7 mouse cellular contexts compared by ENCODE assay signal in the genomic region with DNA sequence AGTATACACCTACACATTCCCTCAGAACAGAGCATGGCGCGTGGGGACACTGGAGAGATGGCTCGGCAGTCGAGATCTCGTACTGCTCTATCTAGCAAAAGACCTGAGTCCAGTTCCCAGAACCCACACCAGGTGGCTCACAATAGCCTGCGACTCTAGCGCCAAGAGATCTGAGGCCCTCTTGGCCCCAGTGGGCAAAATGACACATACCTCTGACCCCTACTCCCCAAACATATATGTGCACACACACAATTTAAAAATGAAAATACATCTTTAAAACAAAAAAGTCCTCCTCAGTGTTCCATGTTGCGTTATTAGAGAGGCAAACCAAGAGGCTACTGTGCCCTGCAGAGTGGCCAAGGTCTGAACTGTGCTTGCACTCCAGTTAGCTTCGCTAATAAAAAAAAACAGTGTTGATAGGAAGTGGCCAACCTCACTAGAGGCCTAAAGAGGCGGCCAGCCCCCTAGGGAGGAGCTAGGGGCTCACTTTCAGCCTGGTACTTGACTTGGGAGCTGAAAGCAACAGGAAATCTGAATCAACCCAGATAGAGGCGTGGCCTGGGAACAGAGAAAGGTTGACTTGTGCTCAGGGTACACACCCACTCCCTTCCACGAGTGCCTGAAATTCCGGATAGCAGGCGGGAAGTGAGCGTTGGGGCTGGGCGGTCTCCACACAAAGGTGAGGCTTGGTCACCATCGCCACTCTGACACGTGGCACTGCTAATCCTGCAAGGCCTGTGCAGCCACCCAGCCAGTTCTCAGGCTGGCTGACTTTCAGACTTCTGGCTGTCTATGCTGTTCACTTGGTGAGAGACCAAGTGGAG. TPM values are rescaled to one million over a fixed set of nuclear protein-coding genes. Genes with fewer than 3 reads are reported as not detected.
DNase-seq lines count a peak whose midpoint lies in the region; ATAC-seq and TF ChIP-seq lines count a peak whose summit lies in the region.
"Not testable (repeated sequence)": the region's sequence is repeated elsewhere in the genome, so short reads cannot be mapped to it uniquely, and the experiment has no call there.

No protein-coding gene starts in this region.

- not testable (repeated sequence) for H3K9ac ChIP-seq in embryonic facial prominence, embryonic 11.5 days (replicated peaks; ENCODE audit: low read length); hindbrain, postnatal 0 days (replicated peaks; ENCODE audit: low read length); limb, embryonic 12.5 days (replicated peaks); lung, embryonic 15.5 days; midbrain, postnatal 0 days (replicated peaks; ENCODE audit: low read length, poor library complexity, severe bottlenecking)
- H3K9ac ChIP-seq in heart, embryonic 11.5 days (ENCODE audit: low read depth, low read length), result 0 out of 2 replicates have a peak overlapping the region, but pooled peaks have one; percentile 34

- not testable (repeated sequence) for H3K4me2 ChIP-seq in embryonic facial prominence, embryonic 11.5 days (ENCODE audit: low read depth, low read length); hindbrain, postnatal 0 days (ENCODE audit: low read depth, low read length); midbrain, postnatal 0 days (ENCODE audit: low read depth, low read length, poor library complexity, severe bottlenecking)
- peak overlapping the region; percentile 47 for H3K4me2 ChIP-seq in heart, embryonic 11.5 days
- 0 out of 2 replicates have a peak overlapping the region, but pooled peaks have one; percentile 0 for H3K4me2 ChIP-seq in limb, embryonic 12.5 days
- peak overlapping the region; percentile 8; the same call in 1 of the 2 replicates for H3K4me2 ChIP-seq in lung, embryonic 15.5 days

- DNase-seq in R1 (ENCODE audit: low read depth, low spot score), result peak; percentile 99
- peak; percentile 48 for DNase-seq in embryonic facial prominence, embryonic 11.5 days (ENCODE audit: low spot score)
- DNase-seq in hindbrain, postnatal 0 days (ENCODE audit: low spot score), result peak; percentile 4
- DNase-seq in midbrain, postnatal 0 days (ENCODE audit: low spot score), result not testable (repeated sequence)

- 46% methylated on average over 16 of the region's 18 CpGs for WGBS in embryonic facial prominence, embryonic 11.5 days
- WGBS in heart, embryonic 11.5 days (ENCODE audit: insufficient replicate concordance), result 47% methylated on average over 18 of the region's 18 CpGs
- WGBS in hindbrain, postnatal 0 days, result 73% methylated on average over 16 of the region's 18 CpGs
- WGBS in limb, embryonic 12.5 days, result 62% methylated on average over 18 of the region's 18 CpGs
- 46% methylated on average over 18 of the region's 18 CpGs for WGBS in lung, embryonic 15.5 days
- WGBS in midbrain, postnatal 0 days, result 66% methylated on average over 16 of the region's 18 CpGs

- not testable (repeated sequence) for H3K27ac ChIP-seq in embryonic facial prominence, embryonic 11.5 days (replicated peaks; ENCODE audit: low read depth, low read length); hindbrain, postnatal 0 days; midbrain, postnatal 0 days (ENCODE audit: low read depth, low read length)
- peak overlapping the region; percentile 75 for H3K27ac ChIP-seq in heart, embryonic 11.5 days (ENCODE audit: low read depth, low read length)
- H3K27ac ChIP-seq in limb, embryonic 12.5 days, result peak overlapping the region; percentile 63
- H3K27ac ChIP-seq in lung, embryonic 15.5 days, result peak overlapping the region; percentile 71

- H3K36me3 ChIP-seq in embryonic facial prominence, embryonic 11.5 days (replicated peaks; ENCODE audit: control insufficient read depth, insufficient read depth, low read depth, low read length); heart, embryonic 11.5 days (ENCODE audit: control insufficient read depth, insufficient read depth, low read length); hindbrain, postnatal 0 days (ENCODE audit: insufficient read depth, low read length); lung, embryonic 15.5 days; midbrain, postnatal 0 days (ENCODE audit: insufficient read depth, low read length): not testable (repeated sequence)
- peaks cover 16% of the 10 kb centered on the region; the same call in 1 of the 2 replicates for H3K36me3 ChIP-seq in limb, embryonic 12.5 days

- H3K27me3 ChIP-seq in embryonic facial prominence, embryonic 11.5 days (ENCODE audit: control insufficient read depth, insufficient read depth, low read length); heart, embryonic 11.5 days (ENCODE audit: control insufficient read depth, insufficient read depth, low read length); hindbrain, postnatal 0 days (ENCODE audit: insufficient read depth, low read length); limb, embryonic 12.5 days; lung, embryonic 15.5 days; midbrain, postnatal 0 days (ENCODE audit: insufficient read depth, low read length): not testable (repeated sequence)

- H3K9me3 ChIP-seq in embryonic facial prominence, embryonic 11.5 days (replicated peaks; ENCODE audit: control insufficient read depth, low read length); heart, embryonic 11.5 days (replicated peaks; ENCODE audit: control insufficient read depth, low read length); hindbrain, postnatal 0 days (ENCODE audit: low read length); limb, embryonic 12.5 days; lung, embryonic 15.5 days; midbrain, postnatal 0 days (ENCODE audit: low read length): not testable (repeated sequence)

- TF ChIP-seq CTCF in hindbrain, postnatal 0 days (IDR thresholded peaks at IDR 0.05; ENCODE audit: low read depth), result peak; percentile 35; the same call in 1 of the 2 replicates
- peak; percentile 31 for TF ChIP-seq CTCF in midbrain, postnatal 0 days (IDR thresholded peaks at IDR 0.05)

- peak; percentile 37 for ATAC-seq in embryonic facial prominence, embryonic 11.5 days (replicated peaks; ENCODE audit: insufficient number of reproducible peaks, low FRiP score, low TSS enrichment, low read depth)
- ATAC-seq in heart, embryonic 11.5 days (replicated peaks; ENCODE audit: insufficient number of reproducible peaks, low FRiP score, low TSS enrichment), result peak; percentile 55
- ATAC-seq in hindbrain, postnatal 0 days, result 0 out of 2 replicates have a peak, but pooled peaks have one; percentile 6
- peak; percentile 39; the same call in 1 of the 2 replicates for ATAC-seq in limb, embryonic 12.5 days (ENCODE audit: insufficient number of reproducible peaks, insufficient read depth, low FRiP score, low TSS enrichment, low read depth)
- ATAC-seq in lung, embryonic 15.5 days (ENCODE audit: borderline replicate concordance, extremely low read depth, low FRiP score, low TSS enrichment), result peak; percentile 93
- not testable (repeated sequence) for ATAC-seq in midbrain, postnatal 0 days (ENCODE audit: low FRiP score)

- H3K4me3 ChIP-seq in embryonic facial prominence, embryonic 11.5 days (ENCODE audit: low read depth, low read length); heart, embryonic 11.5 days (ENCODE audit: low read depth, low read length); hindbrain, postnatal 0 days (ENCODE audit: low read length); limb, embryonic 12.5 days (replicated peaks); lung, embryonic 15.5 days; midbrain, postnatal 0 days (ENCODE audit: low read depth, low read length): not testable (repeated sequence)

- not testable (repeated sequence) for H3K4me1 ChIP-seq in embryonic facial prominence, embryonic 11.5 days (ENCODE audit: control insufficient read depth, insufficient read depth, low read length); hindbrain, postnatal 0 days (ENCODE audit: insufficient read depth, low read length); midbrain, postnatal 0 days (ENCODE audit: insufficient read depth, low read length)
- peaks cover 14% of the 10 kb centered on the region for H3K4me1 ChIP-seq in heart, embryonic 11.5 days (ENCODE audit: control insufficient read depth, insufficient read depth, low read length)
- peaks cover 13% of the 10 kb centered on the region for H3K4me1 ChIP-seq in limb, embryonic 12.5 days (replicated peaks)
- H3K4me1 ChIP-seq in lung, embryonic 15.5 days, result peaks cover 10% of the 10 kb centered on the region

RNA-seq across cellular contexts. Expression of gene Dynlt1b, which starts 37.9 kb away (rescaled TPM):
- 546 and 573 TPM in 2 replicates for polyA plus RNA-seq in embryonic facial prominence, embryonic 11.5 days (2014; fragmentation: Nextera tagmentation; extraction: Ambion mirVana)
- 468 and 486 TPM in 2 replicates for polyA plus RNA-seq in heart, embryonic 11.5 days (2014; fragmentation: Nextera tagmentation; extraction: Ambion mirVana)
- total RNA-seq in hindbrain, postnatal 0 days (2014; rRNA removed), result 392 and 457 TPM in 2 replicates
- 1,203 and 1,233 TPM in 2 replicates for polyA plus RNA-seq in hindbrain, postnatal 0 days (2015; fragmentation: Nextera tagmentation; extraction: Ambion mirVana)
- polyA plus RNA-seq in limb, embryonic 12.5 days (2016; fragmentation: Nextera tagmentation; extraction: Ambion mirVana), result 528 and 536 TPM in 2 replicates
- 471 and 517 TPM in 2 replicates for polyA plus RNA-seq in lung, embryonic 15.5 days (2015; fragmentation: Nextera tagmentation; extraction: Ambion mirVana)
- total RNA-seq in midbrain, postnatal 0 days (2014; rRNA removed), result 443 and 625 TPM in 2 replicates
- polyA plus RNA-seq in midbrain, postnatal 0 days (2015; fragmentation: Nextera tagmentation; extraction: Ambion mirVana), result 1,251 and 1,314 TPM in 2 replicates
